Mouse (Mus musculus) kidney, adult 18-20 months (tissue): Measurements from ENCODE around the gene Pnkd.
"Not testable (repeated sequence)": the region's sequence is repeated elsewhere in the genome, so short reads cannot be mapped to it uniquely, and the experiment has no call there.

ENCODE experiments used
- DNase-seq: peaks from one replicate; pipeline ENCODE4 v3.0.0; 2021

The Pnkd gene

DNA sequence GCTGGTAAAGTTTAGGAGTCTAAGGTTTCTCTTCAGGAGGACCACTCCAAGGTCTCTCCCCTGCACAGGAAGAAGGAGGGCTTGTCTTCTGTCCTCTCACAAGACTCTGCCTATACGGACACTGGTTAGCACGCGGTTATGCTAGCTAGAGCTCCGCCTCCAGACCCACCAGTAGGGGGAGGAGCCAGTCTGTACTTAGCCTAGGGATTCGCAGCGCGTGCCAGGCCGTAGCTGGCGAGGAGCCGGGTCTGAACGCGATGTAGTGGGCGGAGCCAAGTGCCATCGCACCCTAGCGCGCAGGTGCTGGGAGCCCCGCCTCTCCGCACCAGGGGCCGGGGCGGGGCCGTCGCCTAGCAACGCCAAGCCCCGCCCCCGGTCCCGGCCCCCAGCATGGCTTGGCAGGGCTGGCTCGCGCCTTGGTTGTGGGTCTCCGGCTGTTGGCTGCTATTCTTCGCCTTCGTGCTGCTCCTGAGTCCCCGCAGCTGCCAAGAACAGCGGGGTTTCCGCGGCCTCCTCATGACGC, 47.6 kb downstream of the Pnkd start:
- DNase-seq: peak; percentile 98

GRCm38 (mm10) chr1:74332930-74333329, 48.2 kb downstream of the Pnkd start:
- DNase-seq: peak; percentile 42

DNA sequence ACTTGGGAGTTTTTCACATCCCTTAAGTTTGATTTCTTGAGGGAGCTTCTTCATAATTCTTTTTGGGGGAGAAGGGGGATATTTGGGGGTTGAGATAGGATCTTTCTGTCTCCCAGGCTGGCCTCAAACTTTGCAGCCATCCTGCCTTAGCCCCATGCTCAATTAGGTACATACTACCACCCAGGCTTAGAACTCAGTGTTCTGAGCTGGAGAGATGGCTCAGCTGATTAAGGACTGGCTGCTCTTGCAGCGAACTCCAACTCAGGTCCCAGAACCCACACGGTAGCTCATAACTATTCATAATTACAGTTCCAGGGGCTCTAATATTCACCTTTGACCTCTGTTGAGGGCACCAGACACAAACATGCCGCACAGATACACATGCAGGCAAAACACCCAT, 49.9 kb downstream of the Pnkd start:
- DNase-seq: no peak

DNA sequence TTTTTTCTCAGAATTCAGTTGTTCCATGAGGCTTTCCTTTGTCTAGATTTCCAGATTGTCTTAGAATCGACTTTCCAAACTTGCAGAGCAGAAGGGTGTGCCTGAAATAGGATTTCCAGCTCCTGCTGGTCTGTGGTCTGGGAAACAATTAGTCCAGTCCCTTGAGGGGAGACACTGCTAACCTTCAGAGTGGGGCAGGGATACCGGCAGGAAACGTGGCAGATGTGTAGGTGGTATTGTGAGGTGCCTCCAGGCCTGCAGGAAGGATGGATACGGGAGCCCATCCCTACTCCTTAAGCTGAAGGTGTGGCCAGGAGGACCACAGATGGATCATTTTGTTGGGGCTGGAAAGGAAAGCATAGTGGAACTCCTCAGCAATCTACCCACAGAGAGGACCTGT, 50.3 kb downstream of the Pnkd start:
- DNase-seq: no peak

GRCm38 (mm10) chr1:74335436-74336170, 50.9 kb downstream of the Pnkd start:
- DNase-seq: peak; percentile 46

- no peak for DNase-seq
Measured at GRCm38 (mm10) chr1:74337241-74337771, 52.6 kb downstream of the Pnkd start.

DNA sequence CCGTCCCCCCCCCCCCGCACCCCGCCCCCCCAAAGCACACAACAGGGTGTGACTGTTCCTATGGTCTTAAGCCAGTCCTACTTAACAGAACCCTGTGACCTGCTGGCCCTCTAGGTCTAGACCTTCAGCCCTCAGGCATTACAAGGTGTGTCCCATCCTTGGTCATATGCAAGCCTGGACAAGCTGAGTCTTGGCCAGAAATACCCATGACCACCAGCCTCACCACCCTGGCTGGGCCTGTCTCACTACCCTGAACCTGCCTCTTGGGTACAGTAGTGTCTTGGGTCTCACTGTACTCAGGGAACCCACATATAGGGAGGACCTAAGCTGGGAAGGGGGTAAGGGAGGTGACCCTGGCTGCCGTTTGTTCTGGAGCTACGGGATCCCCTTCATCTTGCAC, 53.3 kb downstream of the Pnkd start:
- DNase-seq: no peak

DNA sequence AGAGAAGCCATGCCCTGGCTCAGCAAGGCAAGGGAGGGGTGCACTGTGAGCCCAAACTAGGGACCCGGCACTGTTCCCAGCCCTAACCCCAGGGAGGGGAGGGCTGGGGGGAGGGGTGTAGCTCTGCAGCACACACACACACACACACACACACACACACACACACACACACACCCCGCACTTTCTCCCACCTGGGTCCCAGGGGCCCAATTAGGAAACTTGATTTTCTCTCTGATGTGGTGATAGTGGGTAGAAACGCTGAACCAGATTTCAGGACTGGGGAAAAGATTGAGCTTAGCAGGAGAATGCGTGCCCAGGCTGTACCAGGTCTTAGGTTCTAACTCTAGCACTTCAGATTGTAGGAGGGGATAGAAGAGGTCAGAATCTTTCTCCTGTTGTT, 53.9 kb downstream of the Pnkd start:
- no peak for DNase-seq

- no peak for DNase-seq
Measured at GRCm38 (mm10) chr1:74339917-74340316, 55.2 kb downstream of the Pnkd start.

GRCm38 (mm10) chr1:74340361-74340764, 55.6 kb downstream of the Pnkd start:
- DNase-seq: peak; percentile 80

- DNase-seq: not testable (repeated sequence)
Measured at GRCm38 (mm10) chr1:74340992-74341391, 56.3 kb downstream of the Pnkd start.

DNA sequence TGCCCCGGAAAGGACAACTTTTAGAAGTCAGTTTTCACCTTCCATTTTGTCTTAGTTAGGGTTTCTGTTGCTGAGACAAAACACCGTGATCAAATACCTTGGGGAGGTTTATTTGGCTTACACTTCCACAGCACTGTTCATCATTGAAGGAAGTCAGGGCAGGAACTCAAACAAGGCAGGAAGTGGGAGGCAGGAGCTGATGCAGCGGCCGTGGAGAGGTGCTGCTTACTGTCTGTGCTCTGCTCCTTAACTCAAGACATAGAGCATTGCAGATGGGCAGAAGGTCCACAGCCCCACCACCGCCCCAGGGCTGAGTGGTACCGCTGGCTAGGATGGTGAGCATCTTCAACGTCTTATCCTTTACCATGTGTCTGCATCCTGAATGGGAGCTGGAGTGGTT, 57.2 kb downstream of the Pnkd start:
- DNase-seq: no peak

DNA sequence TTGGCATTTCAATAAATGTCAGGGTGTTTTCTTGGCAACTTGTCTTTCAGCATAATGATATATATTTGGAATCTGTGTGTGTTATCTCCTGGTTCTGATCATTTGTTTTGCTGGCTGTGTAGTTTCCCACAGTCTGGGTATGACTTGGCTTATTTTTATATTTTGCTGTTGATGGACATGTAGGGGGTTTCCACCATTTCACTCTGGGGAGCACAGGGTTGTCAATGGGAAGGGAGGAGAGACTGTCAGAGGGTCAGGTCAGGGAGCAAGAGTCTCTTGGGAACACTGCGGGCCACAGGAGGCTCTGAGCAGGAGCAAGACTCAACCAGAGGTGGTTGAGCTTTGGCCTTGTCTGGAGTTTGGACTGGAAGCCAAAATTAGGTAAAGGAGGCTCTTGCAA, 57.6 kb downstream of the Pnkd start:
- DNase-seq: no peak

DNA sequence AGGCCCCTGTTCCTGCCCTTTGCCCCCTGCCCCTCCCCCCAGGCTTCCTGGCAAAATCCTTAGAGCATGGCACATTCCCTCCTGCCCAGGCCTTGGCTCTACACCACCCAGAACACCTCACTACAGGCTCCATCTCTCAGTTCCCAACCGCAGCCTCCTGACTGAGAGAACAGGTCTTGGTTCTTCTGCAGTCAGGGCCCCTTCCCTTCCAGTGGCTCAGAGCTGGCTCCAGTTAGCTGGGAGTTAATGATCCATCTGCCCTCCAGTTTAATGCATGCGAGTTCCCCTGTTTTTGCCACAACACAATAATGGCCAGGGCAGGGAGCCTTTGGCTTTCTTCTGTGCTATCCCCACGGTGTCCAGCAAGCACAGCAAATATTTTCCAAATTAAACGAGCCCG, 58.4 kb downstream of the Pnkd start:
- peak; percentile 57 for DNase-seq

DNA sequence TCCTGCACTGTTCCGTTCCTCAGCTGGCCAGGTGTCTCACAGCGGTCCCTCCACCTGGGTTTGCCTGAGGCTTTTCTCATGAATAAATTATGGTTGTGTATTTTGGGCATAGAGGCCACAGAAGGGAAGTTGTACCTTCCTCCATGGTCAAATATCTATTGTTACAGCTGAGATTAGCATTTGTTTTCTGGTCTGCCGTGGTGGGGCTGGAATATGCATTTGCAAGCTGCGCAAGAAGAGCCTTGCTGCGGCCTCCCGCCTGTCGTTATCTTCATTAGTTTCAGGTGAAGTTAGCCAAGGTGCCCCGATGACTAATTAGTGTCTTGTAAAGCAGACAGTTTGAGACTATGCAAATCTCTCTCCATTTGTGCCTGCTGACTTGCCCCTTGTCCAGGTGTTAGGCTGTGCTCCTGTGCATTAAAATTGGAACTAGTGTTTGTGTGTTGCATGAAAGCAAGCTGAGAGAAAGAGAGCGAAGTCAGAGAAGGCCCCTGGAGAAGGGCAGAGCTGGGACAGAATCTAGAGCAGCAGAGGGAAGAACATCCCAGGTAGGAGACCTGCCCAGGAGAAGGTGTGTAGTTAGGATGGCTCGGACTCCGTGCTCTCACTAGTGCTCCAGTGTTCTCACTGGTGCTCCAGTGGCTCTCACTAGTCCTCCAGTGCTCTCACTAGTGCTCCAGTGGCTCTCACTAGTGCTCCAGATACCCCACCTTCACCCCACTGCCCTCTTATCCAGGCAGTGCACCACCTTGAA, 59.6 kb downstream of the Pnkd start:
- DNase-seq: no peak

DNA sequence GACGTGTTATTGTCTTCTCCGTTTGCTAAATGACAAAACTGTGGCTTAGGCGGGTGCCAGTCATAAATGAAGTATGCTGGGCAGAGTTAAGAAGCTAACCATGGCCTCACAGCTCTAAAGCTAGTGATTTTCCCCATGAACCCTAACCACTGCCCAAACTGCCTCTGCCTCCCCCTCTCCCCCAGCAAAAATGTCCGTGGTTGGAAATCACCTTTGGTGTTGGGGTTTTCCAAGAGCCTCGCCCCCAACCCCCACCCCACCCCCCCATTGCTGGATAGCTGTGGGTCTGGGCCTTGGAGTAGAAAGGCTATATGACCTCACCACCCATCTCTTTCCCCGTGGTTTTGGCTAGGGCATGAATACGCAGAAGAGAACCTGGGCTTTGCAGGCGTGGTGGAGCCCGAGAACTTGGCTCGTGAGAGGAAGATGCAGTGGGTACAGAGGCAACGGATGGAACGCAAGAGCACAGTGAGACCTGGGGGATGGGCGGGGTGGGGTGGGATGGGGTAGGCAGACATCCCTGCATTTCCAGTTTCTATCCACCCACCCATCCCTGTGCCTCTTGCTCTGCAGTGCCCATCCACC, 66.5 kb downstream of the Pnkd start:
- DNase-seq: no peak

GRCm38 (mm10) chr1:74352532-74353096, 67.9 kb downstream of the Pnkd start:
- DNase-seq: no peak

DNA sequence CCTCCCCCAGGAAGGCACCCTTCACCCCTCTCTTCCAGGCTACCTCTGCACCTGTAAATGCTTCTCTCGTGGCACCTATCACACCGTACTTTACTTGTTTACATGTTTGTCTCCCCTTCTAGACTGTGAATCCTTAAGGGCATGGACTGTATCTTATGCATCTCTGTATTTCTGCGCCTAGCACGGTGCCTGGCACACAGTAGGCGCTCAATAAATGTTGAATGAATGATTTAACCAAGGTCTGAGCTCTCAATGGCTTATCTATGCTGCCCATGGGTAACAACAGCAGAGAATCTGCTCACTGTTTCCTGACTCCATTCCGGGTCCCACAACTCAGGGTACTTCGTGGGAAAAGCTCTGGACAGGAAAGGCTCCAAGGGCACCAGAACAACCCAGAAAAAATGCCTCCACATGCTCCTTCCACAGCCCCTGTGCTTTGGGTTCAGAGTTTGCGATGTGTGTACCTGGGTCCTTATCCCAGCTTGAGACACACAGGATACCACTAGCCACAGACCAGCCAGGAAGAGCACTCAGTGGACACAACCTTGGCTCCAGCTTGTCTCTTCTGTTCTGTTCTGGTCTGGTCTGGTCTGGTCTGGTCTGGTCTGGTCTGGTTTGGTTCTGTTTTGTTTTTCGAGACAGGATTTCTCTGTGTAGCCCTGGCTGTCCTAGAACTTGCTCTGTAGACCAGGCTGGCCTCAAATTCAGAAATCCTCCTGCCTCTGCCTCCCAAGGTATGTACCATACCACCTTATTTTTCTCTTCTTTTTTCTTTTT, 68.9 kb downstream of the Pnkd start:
- DNase-seq: no peak

DNA sequence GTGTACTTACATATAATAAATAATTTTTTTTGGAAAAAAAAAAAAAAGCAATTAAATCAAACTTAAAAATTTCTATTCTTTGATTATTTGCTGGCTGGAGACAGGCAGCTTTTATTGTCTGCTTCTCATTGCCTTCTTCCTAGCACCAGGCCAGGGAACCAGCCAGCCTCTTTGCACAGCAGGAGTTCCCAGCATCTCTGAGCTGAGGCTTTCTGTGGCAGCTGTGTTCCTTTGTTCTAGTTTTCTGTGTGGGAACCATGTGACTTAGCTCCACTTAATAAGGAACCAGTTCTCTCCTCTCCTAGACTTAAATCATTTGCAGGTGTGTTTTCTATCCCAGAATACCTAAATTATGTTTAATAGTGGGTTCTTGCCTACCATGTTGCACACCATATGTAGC, 72.8 kb downstream of the Pnkd start:
- DNase-seq: no peak

DNA sequence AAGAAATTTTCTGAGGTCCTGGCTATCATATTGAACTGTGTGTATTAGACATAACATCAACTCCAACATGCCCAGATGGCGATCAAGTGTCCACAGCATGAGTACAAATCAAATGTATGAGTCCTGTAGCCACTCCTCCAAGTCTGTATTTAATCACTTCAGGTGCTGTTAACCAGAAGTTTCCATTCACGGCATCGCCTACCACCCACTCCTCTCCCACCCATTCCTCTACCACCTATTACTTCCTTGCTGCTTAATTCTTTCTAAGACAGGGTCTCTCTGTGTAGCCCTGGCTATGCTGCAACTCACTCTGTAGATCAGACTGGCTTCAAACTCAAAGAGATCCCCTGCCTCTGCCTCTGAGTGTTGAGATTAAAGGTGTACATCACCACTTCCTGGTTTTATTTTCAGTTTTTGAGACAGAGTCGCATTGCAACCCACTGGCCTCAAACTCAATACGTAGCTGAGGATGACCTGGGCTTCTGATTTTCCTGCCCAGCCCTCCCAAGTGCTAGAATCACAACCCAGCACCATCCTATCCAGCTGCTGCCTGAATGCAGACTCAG, 75.3 kb downstream of the Pnkd start:
- DNase-seq: no peak

- DNase-seq: peak; percentile 78
Measured at GRCm38 (mm10) chr1:74361812-74362211, 77.1 kb downstream of the Pnkd start, which contains the start of gene Catip. Catip (plus strand) TSS chr1:74362108.
